Mouse (Mus musculus): ENCODE results near the gene Pglyrp1. TPM values are rescaled to one million over a fixed set of nuclear protein-coding genes. Genes with fewer than 3 reads are reported as not detected.

Pglyrp1 gene
- total RNA-seq, 2 experiments from 2014 or later: 22.0 to 27.9 TPM

DNA sequence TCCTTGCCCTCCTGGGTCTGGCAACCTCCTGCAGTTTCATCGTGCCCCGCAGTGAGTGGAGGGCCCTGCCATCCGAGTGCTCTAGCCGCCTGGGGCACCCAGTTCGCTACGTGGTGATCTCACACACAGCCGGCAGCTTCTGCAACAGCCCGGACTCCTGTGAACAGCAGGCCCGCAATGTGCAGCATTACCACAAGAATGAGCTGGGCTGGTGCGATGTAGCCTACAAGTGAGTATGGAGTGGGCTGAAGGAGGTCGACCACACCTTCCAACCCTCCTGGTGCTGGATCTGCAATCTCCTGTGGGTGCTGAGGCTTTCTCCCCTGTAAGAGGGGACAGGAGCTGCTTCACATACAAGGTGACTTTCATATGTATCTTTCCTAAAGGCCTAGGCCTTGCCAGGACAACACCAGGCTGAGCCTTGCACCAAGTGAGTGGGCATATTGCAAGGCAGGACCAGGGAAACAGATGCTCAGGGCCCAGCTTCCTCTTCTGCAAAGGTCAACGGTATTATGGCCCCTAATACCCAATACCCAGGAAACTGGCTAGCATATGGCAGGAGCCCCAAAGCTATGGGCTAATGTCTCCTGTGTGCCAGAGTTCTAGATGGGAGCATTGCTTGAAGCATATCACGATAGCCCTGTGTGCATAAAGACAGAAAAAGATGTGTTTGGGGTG lies 13.8 kb downstream of the Pglyrp1 start:
- DNase-seq (ENCODE audit: low spot score in 2 of 2): no peak

DNA sequence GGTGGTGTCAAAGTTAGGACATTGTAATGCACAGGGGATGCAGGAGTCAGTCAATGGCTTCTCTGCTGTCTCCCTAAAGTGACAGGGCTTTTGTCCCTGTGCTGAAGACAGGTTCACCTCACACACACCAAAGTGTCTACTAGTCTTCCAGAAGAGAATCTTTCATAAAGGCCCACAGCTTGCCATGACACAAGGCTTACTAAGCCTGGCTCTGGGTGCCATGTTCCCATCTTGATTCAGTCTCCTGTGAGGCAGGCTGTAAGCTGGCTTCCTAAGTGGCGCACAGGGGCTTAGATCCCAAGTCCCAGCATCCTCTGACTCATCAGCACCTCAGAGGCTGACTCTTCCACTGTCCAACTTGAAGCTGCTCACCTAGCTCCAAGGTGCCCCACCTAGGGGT lies 15.8 kb downstream of the Pglyrp1 start:
- DNase-seq (ENCODE audit: low spot score in 2 of 2): no peak

DNA sequence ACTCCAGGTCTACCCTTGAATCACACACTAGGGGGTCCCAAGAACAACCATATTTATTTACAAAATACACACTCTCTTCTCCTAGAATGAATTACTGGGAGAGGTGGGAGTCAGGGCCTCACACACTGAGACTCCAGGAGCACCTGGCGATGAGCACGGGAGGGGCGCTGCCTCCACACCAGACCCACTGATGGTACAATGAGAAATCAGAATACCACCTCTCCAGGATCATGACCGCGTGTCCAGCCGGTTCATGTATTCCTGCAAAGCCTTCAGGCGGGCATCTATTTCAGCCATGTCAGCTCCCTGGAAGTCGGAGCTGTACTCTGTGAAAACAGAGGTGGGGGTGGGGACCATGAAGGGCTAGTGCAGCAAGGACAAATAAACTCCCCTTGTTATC lies 19.7 kb downstream of the Pglyrp1 start:
- no peak for DNase-seq (ENCODE audit: low spot score in 2 of 2)

DNA sequence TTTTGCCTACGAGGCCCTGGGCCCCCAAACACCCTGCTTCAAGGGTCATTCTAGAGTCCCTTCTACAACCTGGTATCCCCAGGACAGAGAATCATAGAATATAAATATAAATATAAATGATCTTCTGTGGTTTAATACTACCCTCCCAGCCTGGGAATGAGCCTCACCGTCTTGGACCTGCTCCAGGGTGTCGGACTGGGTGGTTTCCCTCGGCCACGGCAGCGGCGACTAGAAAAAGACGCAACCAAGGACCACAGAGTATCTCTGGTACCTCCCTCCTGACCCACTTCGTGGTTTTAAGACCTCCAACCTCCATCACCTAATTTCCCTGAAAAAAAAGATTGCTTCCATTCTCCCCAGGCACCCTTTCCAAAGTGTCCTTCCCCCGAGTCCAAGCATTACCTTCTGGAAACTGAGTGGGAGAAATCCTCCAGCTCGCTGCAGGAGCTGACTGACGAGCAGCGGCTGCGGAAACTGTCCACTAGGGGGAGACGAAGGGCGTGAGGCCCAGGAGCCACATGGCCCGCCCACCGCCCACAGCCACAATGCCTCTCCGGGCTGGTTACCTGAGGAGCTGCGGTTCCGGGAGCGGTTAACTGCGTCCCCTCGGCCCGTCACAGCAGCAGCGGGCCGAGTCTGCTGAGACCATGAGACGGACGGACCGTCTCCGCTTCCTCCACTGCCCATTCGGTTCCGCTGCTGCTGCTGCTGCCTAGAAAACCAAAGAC lies 20.9 kb downstream of the Pglyrp1 start:
- peak; percentile 93 for DNase-seq (ENCODE audit: low spot score in 2 of 2)

GRCm38 (mm10) chr7:18893009-18893408 lies 21.9 kb downstream of the Pglyrp1 start:
- no peak for DNase-seq (ENCODE audit: low spot score in 2 of 2)

GRCm38 (mm10) chr7:18893651-18894430 lies 22.7 kb downstream of the Pglyrp1 start:
- DNase-seq (ENCODE audit: low spot score in 2 of 2): peak; percentile 40 to 62

GRCm38 (mm10) chr7:18896536-18896935 lies 25.4 kb downstream of the Pglyrp1 start:
- peak; percentile 60 to 66 for DNase-seq (ENCODE audit: low spot score in 2 of 2)

DNA sequence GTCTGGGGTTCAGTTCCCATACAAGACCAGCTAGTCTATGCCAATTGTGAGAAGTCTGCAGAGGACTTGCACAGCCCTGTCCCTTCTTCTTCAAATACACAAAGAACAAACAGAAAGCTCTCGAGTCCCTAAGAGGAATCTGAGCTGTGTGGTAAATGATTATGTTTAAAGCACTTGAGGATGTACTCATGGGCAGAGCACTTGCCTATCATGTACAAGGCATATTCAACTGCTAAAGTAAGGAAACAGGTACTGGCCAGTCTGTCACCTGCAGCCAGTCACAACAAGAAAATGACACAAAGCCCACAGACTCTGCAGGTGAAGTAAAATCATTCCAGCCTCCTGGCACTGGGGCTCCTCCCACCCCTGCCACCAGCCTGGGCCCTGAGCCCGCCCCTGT lies 29.4 kb downstream of the Pglyrp1 start:
- DNase-seq (ENCODE audit: low spot score in 2 of 2): no peak

- DNase-seq (ENCODE audit: low spot score in 2 of 2): no peak
Measured at GRCm38 (mm10) chr7:18902486-18902885, 31.4 kb downstream of the Pglyrp1 start.

DNA sequence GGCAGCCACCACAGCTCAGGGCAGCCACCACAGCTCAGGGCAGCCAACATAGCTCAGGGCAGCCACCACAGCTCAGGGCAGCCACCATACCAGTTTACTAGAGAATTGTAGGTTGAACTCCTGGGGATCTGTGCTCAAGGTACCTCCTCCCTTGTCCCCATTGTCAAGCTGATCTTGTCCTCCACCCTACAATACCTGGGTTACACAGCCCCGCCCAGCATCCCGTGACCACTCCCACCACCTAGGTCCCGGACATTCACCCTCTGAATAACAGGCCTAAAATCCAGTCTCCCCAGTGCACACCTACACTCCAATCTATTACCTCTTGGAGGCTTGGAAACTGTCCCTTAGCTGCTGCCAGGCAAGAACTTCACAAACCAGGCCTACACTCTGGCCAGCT lies 33.8 kb downstream of the Pglyrp1 start:
- no peak for DNase-seq (ENCODE audit: low spot score in 2 of 2)

- no peak for DNase-seq (ENCODE audit: low spot score in 2 of 2)
Measured at GRCm38 (mm10) chr7:18909797-18910196, 38.7 kb downstream of the Pglyrp1 start.

GRCm38 (mm10) chr7:18910241-18910831 lies 39.2 kb downstream of the Pglyrp1 start, which contains the start of gene Ccdc61:
TSS of gene Ccdc61 (minus strand) at chr7:18910415.
- DNase-seq (ENCODE audit: low spot score in 2 of 2): peak; percentile 96 to 97

- DNase-seq (ENCODE audit: low spot score in 2 of 2): no peak
Measured at GRCm38 (mm10) chr7:18916254-18916653, 45.1 kb downstream of the Pglyrp1 start.

- peak in 1 of 2 experiments; percentile 24 for DNase-seq (ENCODE audit: low spot score in 2 of 2)
Measured at GRCm38 (mm10) chr7:18917931-18918330, 46.8 kb downstream of the Pglyrp1 start.

- DNase-seq (ENCODE audit: low spot score in 2 of 2): peak; percentile 54 to 67
Measured at GRCm38 (mm10) chr7:18921069-18921468, 49.9 kb downstream of the Pglyrp1 start.

DNA sequence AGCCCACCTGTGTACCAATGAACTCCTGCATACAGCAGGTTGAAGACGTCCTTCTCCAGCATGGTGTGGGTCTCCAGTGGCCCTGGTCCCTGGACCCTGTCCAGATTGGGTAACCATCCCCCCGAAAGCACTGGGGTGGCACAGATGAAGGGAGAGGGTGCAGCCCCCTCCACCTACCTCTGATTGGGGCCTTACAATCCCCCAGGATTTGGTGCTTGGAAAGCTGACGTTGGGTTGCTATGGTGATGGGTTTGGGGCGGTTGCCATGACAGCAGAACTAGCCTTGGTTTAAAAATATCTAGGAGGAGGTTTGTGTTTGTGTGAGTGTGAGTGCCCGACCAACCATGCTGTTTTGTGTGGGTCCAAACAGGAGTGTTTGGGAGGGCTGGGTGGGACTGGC lies 51.7 kb downstream of the Pglyrp1 start:
- DNase-seq (ENCODE audit: low spot score in 2 of 2): peak; percentile 75 to 83

- no peak for DNase-seq (ENCODE audit: low spot score in 2 of 2)
Measured at GRCm38 (mm10) chr7:18923267-18923666, 52.1 kb downstream of the Pglyrp1 start.

- DNase-seq (ENCODE audit: low spot score in 2 of 2): peak; percentile 31 to 46
Measured at GRCm38 (mm10) chr7:18923711-18924191, 52.6 kb downstream of the Pglyrp1 start.

- DNase-seq (ENCODE audit: low spot score in 2 of 2): peak in 1 of 2 experiments; percentile 15
Measured at GRCm38 (mm10) chr7:18924321-18924720, 53.2 kb downstream of the Pglyrp1 start.

DNA sequence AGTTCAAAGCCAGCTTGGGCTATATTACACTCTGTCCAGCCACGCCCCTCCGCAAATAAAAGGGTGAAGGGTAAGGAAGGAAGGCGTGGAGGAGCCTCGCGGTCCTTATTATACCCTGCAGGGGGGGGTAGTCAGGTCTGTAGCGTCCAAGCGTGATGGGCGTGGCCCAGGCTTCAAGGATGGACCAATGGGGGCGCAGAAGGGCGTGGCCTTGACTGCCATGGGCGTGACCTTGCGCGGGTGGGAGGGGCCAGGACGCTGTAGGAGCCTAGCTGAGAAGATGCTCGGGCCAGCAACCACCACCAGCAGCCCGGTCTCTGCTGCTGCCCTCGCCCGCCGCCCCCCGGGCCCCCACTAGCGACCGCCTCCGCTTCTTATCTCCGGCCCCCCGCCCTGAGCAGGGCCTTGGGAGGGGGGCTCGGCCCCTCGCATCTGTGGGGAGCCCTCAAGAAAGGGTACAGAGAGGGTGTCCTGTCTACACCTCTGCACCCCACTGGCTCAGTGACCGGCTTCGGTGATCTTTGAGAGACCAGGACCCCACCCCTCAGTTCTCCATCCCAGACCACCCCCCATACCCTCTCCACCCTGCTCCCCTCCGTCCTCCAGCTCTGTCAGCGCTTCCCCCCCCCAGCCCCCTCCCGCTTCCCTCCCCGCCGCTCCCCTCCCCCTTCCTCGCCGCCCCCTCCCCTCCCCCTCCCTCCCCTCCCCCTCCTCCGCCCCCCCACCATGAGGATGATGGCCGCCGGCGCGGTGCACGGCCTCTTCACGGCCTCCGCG lies 54.2 kb downstream of the Pglyrp1 start, which contains the start of gene Nova2:
Gene Nova2, plus strand, starts transcription at position 727 of the 777 bp plus-strand sequence.
- DNase-seq (ENCODE audit: low spot score in 2 of 2): peak; percentile 97 to 98

Data from layer of hippocampus, postnatal 10 days (tissue).